Mouse (Mus musculus) layer of hippocampus, postnatal 25 days (tissue): Measurements from ENCODE around the gene Sync. TPM values are rescaled to one million over a fixed set of nuclear protein-coding genes. Genes with fewer than 3 reads are reported as not detected.

Experiments
- DNase-seq, 2 experiments: peaks; one replicate each; pipeline ENCODE4 v3.0.0; 2022; ENCODE audit warnings: mixed read lengths in 2 of 2, low spot score in 1 of 2; ENCODE audit errors: extremely low spot score in 1 of 2
- total RNA-seq, 2 experiments: library from RNA; stranded (reverse); gene quantifications; 2 replicates each; pipeline ENCODE4 v1.2.3; 2021

The Sync gene
- 1 to 10 TPM in 1 of 2 experiments, under 1 TPM in 1; 0.79 to 1.3 TPM for total RNA-seq

- no peak for DNase-seq
These were observed at the start of gene Sync for GRCm38 (mm10) chr4:129287472-129287981. Sync (plus strand) TSS chr4:129287617.

- no peak for DNase-seq
These were observed 49.5 kb upstream of the Sync start for GRCm38 (mm10) chr4:129237843-129238441.

GRCm38 (mm10) chr4:129238579-129239016 lies 48.8 kb upstream of the Sync start:
- no peak for DNase-seq

GRCm38 (mm10) chr4:129239075-129239474 lies 48.3 kb upstream of the Sync start:
- peak in 1 of 2 experiments; percentile 46 for DNase-seq

GRCm38 (mm10) chr4:129241898-129242297 lies 45.5 kb upstream of the Sync start:
- no peak for DNase-seq

GRCm38 (mm10) chr4:129242327-129242726 lies 45.1 kb upstream of the Sync start:
- no peak for DNase-seq

- no peak for DNase-seq
These were observed 44.7 kb upstream of the Sync start for GRCm38 (mm10) chr4:129242761-129243160.

GRCm38 (mm10) chr4:129244802-129245201 lies 42.6 kb upstream of the Sync start:
- DNase-seq: no peak

GRCm38 (mm10) chr4:129246360-129247301 lies 40.8 kb upstream of the Sync start:
- DNase-seq: no peak

GRCm38 (mm10) chr4:129247381-129248242 lies 39.8 kb upstream of the Sync start:
- DNase-seq: no peak

- no peak for DNase-seq
These were observed 39.1 kb upstream of the Sync start for GRCm38 (mm10) chr4:129248243-129248767.

- DNase-seq: no peak
These were observed 38.1 kb upstream of the Sync start for GRCm38 (mm10) chr4:129249288-129249687.

GRCm38 (mm10) chr4:129250759-129251481 lies 36.5 kb upstream of the Sync start:
- no peak for DNase-seq

GRCm38 (mm10) chr4:129251482-129252125 lies 35.8 kb upstream of the Sync start:
- DNase-seq: no peak

GRCm38 (mm10) chr4:129252492-129252891 lies 34.9 kb upstream of the Sync start:
- no peak for DNase-seq

- DNase-seq: no peak
These were observed 32.8 kb upstream of the Sync start for GRCm38 (mm10) chr4:129254571-129254970.

- DNase-seq: no peak
These were observed 30.7 kb upstream of the Sync start for GRCm38 (mm10) chr4:129256450-129257380.

- no peak for DNase-seq
These were observed 28.3 kb upstream of the Sync start for GRCm38 (mm10) chr4:129259101-129259500.
